Mouse (Mus musculus): ENCODE data around the gene Zzef1.
A peak's percentile ranks its signal among the peaks of the same experiment; 100 is the strongest.

Zzef1 gene

DNA sequence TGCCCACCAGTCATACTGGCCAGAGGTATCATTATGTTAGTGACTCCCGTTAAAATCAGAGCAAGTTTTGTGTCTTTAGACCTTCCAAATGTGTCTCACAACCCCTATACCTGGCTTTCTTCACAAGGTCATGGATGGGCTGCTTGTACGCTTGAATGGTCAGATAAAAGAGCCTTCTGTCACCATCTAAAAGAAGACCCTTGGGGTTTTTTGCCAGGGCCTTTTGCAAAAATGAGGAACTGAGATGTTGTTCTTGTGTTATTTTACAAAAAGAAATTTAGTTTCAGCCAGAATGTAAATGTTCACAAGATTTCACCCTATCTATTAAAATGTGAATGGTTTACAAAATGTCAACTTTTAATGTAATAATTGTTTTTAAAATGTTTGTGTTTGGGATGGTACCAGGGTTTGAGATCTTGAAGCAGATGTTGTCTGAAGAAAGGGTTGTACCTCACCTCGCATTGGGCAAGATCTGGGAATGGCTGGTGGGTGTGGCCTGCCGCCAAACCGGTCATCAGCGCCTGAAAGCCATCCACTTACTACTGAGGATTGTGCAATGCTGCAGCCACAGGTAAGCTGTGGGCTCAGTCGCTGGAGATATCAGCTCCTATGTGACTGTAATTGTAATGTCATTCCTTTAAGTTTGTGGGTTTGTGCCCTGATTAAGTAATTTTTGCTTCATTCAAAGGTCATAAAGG lies 121.4 kb downstream of the Zzef1 start:
- no peak for DNase-seq (ENCODE audit: low spot score)

DNA sequence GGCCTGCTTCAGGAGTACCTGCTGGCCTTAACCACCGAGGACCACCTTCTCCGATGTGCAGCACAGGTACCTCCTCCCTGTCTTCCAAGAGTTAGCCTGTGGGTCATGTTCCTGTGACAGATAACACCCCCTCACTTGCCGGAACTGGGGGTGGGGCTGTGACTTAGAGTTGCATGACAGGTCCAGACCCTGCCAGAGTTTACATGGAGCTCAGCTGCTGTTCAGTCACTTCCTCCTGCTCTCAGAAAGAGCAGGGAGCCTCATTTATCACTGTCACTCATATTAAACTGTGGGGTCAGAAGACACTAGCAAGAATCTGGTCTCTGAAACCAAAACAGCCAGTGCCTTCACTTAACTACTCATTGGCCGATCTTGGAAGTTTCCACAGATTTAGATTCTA lies 127.1 kb downstream of the Zzef1 start:
- peak; percentile 24 for DNase-seq (ENCODE audit: low spot score)

DNA sequence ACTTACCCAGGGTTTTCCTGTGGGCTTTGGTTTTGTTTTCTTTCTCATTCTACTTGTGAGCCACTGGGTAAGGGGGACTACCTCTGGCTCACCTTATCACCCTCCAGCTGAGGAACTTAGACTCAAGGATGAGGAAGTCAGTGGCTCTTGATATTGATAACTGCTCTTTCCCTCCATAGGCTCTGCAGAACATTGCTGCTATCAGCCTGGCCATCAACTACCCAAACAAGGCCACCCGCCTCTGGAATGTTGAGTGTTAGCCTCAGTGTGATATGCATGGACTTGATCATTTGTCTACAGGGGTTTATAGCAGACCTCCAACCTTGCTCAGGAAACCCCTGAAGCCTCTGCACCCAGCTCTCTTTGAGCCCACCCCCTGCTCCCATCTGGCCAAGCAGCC lies 128.4 kb downstream of the Zzef1 start:
- no peak for DNase-seq (ENCODE audit: low spot score)

DNA sequence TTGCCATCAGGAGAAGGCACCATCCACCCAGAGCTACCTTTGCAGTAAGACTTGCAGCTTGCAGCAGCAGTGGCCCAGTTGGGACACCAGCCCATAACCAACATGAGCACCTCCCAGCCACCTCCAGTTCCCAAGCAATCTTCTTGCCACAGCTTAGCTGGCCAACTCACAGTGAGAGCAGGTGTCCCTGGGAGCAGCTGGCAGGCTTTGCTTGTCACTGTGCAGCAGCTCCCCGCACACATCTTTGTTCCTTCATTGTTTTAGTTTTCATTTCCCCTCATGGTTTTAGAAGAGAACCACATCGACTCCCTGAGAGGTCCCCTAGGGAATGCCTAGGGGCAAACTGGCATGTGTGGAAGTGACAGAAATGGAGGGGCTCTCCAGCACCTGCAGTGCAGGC lies 129.0 kb downstream of the Zzef1 start:
- DNase-seq (ENCODE audit: low spot score) = no peak

DNA sequence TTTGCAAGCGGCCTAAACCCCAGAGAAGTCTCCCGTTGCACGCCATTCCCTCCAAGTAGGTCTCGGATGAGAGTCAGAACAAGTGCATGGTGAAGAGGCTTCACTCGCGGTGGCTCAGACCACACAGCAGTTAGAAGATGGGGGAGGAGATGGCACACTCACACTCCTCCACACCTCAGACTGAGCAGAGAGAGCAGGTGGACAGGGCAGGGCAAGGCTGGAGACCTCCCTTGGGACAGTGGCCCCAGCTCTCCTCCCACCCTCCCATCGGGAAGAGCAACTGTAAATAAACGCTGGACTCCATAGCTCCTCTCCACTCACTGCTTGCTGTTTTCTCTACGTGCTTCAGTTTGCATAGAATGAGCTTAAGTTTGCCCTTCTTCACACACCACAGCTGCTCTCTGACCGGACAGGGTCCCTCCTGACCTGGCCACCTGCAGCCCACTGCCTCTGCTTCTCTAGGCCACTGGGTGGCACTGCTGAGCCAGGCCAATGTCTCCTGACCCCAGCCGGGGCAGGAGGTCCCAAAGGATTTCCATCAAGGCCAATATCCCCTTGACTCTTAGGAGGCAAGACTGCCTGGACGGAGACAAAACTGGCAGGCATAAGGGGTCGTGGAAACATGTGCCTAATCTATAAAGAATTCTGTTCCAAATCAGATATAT lies 130.3 kb downstream of the Zzef1 start:
- DNase-seq (ENCODE audit: low spot score) = peak; percentile 84

DNA sequence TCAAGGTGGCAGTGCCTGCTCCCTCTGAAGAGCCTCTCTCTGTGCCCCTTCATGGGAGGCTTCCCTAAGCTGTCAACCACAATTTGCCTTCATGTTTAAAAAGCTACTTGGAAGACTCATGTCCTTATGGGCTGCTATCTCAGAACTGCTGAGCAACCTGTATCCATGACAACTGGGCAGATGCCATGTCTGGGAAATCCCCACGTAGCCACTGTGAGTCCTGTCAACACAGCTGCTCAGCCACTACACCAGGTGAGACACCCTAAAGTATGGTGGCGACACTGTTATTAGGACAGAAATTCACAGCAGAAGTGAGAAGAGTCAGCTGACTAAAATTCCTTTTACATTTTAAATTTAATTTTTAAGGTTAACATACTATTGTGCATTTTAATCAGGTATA lies 132.5 kb downstream of the Zzef1 start:
- DNase-seq (ENCODE audit: low spot score) = no peak

DNA sequence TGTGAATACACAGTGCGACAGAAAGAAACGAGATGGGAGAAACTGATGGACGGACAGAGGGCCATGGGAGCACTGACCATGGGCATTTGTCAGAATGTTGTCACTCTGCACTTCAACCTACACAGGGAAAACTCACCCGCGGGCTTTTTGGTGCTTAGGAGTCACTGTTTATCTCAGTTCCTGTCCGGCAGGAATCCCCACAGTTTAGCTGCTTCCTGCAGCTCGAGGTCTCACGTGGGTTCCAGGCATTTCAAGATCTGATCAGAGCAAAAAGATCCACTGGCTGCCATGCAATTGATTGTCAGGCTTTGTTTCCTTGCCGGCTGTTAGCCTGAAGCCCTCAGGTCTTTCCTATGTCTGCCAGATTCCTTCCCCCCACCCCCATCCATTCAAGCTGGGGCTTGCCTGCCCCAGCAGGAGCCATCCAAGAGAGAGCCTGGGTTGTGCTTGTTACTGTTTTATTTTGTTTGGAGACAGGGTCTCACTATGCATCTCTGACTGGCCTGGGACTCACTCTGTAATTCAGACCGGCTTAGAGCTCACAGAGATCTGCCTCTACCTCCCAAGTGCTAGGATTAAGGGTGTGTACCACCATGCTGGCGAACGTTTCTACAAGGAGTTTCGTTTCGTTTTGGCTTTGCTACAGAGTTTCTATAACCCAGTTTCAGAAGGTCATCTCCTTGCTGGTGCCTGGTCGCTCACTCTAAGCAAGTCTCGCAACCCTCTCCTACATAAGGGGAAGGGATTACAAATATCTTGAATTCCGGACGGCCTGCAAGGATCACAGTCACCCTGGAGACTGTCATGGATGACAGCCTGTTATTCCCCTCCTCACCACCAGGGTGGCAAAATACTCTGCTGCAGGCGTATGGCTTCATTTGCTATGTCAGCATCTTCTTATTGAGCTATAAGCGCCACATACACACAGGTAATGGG lies 144.4 kb downstream of the Zzef1 start:
- peak; percentile 76 for DNase-seq (ENCODE audit: low spot score)

DNA sequence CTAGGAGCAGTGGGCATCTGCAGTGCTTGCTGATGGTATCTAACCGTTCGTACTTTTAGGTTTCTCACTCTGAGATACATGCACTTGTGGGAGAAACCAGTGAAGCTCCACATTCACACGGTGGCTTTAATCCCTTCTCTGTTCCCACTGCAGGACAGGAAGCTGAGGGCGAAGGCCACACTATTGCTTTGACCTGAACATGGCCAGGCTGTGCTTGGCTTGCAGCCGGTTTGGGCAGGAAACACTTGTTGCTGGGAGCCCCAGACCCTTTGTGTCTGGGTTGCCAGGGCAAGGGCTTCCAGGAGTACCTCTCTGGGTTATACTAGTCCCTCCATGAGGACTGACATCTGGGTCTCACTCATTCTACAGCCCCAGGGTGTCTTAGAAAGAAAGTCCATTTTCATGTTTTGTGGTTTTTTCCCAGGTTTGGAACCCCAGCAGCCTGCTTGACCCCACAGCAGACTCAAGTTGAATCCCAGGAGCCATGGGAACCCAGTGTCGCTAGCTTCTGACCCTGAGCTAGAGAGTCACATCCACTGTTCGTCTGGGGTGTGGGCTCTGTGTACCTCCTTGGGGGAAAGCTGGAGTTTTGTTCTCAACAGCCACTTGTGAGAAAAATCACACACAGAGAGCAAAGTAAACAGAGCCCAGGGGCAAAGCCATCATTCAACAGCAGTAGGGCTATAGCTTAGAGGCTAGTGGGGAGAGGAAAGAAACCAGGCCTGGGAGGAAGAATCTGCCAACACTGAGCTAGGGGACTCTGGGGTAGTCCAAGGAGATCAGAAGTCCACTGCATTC lies 149.2 kb downstream of the Zzef1 start:
- no peak for DNase-seq (ENCODE audit: low spot score)

DNA sequence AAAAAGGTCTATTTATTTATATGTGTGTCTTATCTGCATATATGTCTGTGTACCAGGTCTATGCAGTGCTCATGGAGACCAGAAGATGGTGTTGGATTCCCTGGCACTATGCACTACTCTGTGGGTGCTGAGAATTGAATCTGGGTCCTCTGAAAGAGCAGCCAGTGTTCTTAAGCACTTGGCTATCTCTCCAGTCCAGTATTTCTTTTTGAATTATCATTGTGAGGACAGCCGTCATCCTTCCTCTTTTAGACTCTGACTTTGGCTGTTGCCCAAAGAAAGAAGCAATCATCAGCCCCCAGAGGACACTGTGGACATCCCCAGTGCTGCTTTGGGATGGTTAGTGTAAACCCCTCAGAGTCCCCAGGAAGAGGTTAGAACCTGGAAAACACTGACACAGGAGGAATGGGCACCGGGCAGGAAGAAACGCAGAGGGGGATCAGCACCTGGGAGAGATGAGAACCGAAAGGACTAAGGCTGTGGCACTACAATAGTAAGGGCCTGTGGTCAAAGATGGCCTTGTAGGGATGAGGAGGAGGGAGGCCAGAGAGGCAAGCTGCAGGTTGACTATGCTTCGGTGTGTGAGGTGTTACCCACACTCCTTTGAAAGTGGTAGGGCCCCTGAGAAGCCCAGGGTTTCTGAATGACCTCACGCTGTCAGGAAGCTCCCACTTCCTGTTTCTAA lies 150.0 kb downstream of the Zzef1 start:
- DNase-seq (ENCODE audit: low spot score) = no peak

DNA sequence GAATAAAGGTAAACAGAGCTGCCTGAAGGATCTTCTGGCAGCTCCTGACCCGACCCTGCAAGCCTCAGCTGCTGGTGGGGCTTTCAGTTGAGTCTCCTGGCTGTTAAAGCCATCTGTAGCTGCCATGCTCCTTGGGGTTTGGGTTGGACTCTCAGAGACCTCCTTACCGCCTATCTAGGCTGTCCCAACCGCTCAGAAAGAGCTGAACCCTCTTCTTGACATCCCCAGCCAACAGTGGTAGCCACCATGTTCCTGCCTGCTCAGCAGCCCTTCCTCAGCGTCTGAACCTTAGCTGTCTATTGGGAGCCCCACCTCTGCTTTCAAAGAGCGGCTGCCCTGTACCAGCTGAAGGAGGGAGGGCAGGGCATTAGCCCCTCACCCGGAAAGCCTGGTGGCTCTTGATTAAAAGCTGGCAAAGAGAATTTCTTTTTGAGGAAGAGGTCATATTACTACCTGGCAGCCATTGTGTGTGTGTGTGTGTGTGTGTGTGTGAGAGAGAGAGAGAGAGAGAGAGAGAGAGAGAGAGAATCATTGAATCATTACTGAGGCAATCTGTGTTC lies 150.6 kb downstream of the Zzef1 start:
- no peak for DNase-seq (ENCODE audit: low spot score)

DNA sequence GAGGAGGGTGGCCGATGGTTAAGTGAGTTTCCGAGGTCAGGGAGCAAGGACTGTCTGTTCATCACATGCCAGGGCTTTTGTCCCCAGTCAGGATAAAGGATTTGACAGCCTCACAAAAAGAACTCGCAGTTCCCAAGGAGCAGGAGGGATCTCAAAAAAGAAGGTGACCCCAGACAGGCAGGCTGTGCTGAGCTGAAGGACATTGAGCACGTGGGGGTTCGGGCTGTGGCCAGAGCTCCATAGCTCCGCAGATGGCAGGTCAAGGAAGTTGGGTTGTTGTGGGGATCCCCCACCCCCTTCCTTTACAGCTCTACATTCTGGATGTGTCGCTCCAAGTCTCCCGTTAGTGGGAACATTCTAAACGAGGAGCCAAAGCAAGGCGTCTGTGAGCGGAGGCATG lies 151.8 kb downstream of the Zzef1 start:
- no peak for DNase-seq (ENCODE audit: low spot score)

DNA sequence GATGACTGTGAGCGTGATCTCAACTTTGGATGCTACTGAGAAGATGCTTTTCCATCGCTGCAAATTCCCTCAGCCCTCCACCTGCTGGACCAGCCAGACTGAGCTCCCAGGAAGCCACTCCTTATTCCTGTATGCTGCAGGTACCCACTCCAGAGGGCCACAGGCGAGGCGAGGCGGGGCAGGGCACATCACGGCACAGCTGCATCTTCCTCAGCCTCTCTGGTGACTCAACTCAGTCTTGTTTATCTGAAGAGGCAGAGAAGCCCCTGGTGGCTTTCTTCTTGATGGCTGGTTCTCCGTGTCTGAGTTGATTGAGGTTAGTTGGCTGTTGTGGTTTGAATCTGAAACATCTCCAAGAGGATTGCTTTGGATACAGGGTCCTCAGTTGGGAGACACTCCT lies 152.2 kb downstream of the Zzef1 start:
- no peak for DNase-seq (ENCODE audit: low spot score)

DNA sequence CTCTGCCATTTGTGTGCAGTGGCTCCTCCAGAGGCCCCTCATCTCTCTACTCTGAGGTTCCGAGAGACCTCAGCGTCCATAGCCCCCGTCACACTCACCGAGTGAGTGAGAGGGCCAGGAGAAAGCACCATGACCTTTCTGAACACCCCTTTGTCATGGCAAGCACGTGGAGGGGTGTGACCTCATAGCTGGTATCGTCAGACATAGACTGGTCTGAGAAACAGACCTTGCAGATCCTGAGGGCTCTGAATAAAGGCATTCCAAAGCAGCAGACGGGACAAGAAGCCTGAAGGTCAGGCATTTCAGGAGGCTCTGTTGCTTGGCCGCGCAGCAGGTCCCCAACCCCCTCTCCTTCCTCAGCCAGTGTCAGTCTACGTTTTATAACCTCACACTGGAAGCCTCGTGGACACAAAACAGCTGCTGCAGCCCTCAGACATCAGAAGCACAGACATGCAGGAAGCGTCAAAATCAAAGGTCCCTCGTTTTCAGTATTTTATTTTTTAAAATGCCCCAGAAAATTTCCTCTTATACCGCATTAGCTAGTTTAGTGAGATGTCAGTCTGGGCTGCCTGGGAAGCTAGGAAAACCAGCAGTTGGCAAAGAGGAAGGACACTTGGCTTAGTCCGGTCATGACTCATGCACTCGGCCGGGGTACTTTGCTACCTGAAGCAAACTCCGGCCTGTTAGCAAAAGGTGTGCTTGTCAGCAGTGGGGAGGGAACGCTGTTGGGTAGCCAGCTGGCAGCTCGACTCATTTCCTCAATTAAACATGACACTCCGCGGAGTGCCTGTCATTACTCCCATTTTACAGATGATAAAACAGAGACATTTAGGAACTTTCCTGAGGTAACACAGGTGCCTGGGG lies 155.3 kb downstream of the Zzef1 start:
- DNase-seq (ENCODE audit: low spot score) = no peak

DNA sequence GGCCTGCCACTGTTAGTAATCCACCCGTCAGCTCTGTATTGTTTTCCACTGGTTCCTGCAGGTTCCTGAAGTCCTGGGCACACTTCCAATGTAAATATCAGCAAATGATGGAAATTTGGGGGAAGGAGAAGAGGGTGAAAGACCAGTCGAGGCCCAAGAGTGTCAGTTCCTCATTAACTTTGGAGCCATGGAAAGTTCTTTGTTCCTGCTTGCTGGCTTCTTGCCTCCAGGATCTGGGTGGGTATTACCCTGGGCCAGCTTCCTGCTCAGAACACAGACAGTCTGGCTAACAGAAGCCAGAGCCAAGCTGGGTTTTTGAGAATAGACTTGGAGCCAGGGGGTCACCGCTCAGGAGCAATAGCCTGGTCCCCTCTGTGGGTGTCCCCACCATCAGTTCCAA lies 156.2 kb downstream of the Zzef1 start:
- no peak for DNase-seq (ENCODE audit: low spot score)

DNA sequence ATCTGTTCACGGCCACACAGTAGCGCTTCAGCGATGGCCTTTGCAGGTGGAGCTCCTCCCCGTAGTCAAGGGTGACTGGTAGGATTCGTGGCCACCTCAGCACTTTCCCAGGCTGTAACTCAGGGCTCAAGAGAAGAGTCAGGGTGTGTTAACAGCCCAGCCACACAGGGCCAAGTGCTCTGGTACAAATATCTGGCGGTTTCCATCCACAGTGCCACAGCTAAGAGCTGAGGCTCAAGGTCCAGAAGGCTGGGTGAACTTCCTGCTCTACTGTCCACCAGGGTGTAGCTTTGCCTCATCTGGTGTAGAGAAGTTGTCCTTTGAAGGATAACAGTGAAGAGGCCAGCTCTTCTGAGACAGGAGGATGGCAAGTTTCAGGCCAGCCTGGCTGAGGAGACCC lies 156.7 kb downstream of the Zzef1 start:
- no peak for DNase-seq (ENCODE audit: low spot score)

DNA sequence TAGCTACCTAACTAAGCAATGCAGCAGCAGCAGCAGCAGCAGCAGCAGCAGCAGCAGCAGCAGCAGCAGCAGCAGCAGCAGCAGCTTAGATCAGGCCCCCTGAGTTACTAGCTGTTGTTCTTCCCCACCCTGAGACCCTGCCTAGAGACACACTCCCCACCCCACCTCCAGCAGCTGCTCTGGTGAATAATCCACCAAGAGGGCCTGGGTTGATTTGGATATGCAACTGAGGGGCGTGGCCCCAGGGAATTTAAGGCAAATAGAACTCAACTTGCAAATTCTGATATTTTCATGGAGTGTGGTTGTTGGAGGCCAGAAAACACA lies 157.1 kb downstream of the Zzef1 start:
- DNase-seq (ENCODE audit: low spot score) = no peak

DNA sequence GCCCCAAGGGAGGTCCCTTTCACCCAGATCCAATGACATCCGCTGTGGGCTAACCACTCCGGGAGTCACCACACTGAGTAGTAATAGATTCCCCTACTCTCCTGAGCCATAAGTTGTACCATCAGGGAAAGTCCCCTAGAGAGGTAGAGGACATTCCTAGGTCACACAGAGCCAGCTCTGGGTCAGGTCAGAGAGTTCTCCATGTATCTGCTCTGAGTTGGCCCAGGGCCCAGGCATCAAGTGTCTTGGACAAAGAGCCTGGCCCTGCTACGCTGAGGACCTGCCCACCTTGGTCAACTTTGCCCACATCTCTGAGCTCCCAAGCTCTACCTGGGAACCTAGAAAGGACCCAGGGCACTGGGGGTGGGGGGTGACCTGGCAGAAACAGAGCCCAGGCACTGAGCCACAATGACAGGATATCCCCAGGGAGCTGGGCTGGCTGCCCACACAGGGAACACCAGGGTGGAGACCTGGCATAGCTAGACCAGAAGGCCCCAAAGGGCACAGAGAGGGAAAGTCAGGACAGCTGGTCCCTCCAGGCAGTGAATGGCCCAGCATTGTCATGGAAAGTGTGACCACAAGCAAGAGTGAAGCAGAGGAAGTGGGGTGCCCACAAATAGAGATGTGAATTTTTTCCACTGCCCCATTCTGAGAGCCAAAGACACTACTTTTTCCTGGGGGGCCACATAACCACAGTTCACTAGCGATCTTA lies 157.6 kb downstream of the Zzef1 start:
- DNase-seq (ENCODE audit: low spot score) = no peak

DNA sequence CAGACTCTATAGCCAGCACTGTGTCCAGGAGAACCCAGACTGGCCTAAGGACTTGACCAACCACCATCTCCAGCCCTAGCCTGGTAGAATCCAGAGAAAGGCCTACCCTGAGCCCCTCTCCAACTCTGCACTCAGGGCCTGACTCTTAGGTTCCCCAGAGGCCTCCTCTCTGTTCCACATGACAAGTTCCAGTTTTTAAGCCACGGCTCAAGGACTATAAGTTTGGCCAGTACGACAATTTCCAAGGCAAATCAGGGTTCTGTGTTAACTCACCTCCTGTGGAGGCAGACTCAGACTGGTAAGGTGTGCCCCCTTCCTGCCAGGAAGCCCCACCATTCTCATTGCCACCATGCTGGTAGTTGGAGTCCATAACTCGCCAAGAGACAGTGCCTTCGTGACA lies 158.2 kb downstream of the Zzef1 start:
- no peak for DNase-seq (ENCODE audit: low spot score)

DNA sequence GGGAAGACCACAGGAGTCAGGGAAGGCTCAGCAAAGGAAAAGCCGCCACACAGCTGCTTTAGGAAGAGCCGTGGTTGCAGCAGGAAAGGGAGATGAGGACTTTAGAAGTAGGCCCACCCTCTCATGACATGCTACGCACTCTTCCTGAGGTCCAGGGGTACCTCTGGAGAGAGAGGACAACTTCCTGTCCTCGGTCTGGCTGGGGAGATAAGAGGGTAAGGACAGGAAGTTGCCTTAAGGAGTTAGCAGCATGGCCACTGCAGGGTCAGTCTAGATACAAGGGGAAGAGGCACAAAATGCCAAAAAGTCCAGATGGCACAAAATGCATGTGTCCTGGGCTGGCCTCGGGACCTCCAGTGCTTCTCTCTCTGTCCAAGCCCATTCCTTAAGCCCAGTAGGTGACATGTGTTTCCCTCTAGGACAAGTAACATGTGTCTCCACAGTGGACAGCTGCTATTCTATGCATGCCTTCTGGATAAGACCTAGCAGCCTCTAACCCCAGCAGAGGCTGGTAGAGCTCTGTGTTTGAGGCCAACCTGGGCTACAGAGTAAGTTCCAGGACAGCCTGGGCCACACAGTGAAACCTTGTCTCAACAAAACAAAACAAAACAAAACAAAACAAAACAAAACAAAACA lies 159.4 kb downstream of the Zzef1 start:
- no peak for DNase-seq (ENCODE audit: low spot score)

Data from embryo, embryonic 10.5 days (tissue).